Mouse (Mus musculus) CH12.LX (cell line): ENCODE measurements around the gene Pprc1. TPM values are rescaled to one million over a fixed set of nuclear protein-coding genes. Genes with fewer than 3 reads are reported as not detected.

Source experiments
- DNase-seq: peaks from one replicate; pipeline ENCODE4 v3.0.0-alpha.2; 2013; ENCODE audit errors: extremely low read depth
- H3K27ac ChIP-seq: 2 replicates; pipeline ENCODE4 v1.5.1; 2012; ENCODE audit warnings: low read depth, mild to moderate bottlenecking, control low read depth, moderate library complexity; ENCODE audit not compliant: insufficient read depth
- H3K27me3 ChIP-seq: replicated peaks from 2 replicates; pipeline ENCODE3; 2012; ENCODE audit warnings: inconsistent platforms
- H3K36me3 ChIP-seq, 2 experiments: replicated peaks in 1 of 2; 2 replicates each; pipeline versions ENCODE3 to v1.6.1; 2012; ENCODE audit warnings: inconsistent platforms in 1 of 2, low read length in 1 of 2, mild to moderate bottlenecking in 1 of 2, mixed read lengths in 1 of 2, moderate library complexity in 1 of 2; ENCODE audit not compliant: control insufficient read depth in 1 of 2, insufficient read depth in 1 of 2
- H3K4me1 ChIP-seq, 2 experiments: 2 replicates each; pipeline ENCODE4 v1.6.1; 2012; ENCODE audit warnings: inconsistent platforms in 1 of 2, moderate library complexity in 1 of 2; ENCODE audit not compliant: insufficient read depth in 2 of 2, control insufficient read depth in 1 of 2
- H3K4me2 ChIP-seq: 2 replicates; pipeline ENCODE4 v1.6.1; 2012; ENCODE audit warnings: low read depth, mild to moderate bottlenecking, control low read depth; ENCODE audit not compliant: poor library complexity, insufficient read depth, severe bottlenecking
- H3K4me3 ChIP-seq, 3 experiments: fragments of 150-350 bp in 1 of 3; sonication (generic) in 1 of 3; replicated peaks in 1 of 3; 2 replicates each; pipeline versions ENCODE3 to v1.5.1; 2011 to 2012; ENCODE audit warnings: low read depth in 2 of 3, low read length in 2 of 3, mild to moderate bottlenecking in 2 of 3, moderate library complexity in 2 of 3, control low read depth in 1 of 3, improper control_type of control experiment in 1 of 3, inconsistent platforms in 1 of 3, mixed read lengths in 1 of 3; ENCODE audit not compliant: poor library complexity in 1 of 3
- H3K79me2 ChIP-seq: replicated peaks from 2 replicates; pipeline ENCODE4 v1.6.1; 2012; ENCODE audit warnings: mild to moderate bottlenecking, moderate library complexity; ENCODE audit not compliant: control insufficient read depth, poor library complexity, insufficient read depth, severe bottlenecking; ENCODE audit errors: extremely low read depth
- H3K9ac ChIP-seq: 2 replicates; pipeline ENCODE4 v1.6.1; 2012; ENCODE audit warnings: low read depth, mild to moderate bottlenecking, control low read depth, moderate library complexity; ENCODE audit not compliant: insufficient read depth
- H3K9me3 ChIP-seq: replicated peaks from 2 replicates; pipeline ENCODE3; 2012; ENCODE audit warnings: low read length, inconsistent platforms, mixed read lengths
- BHLHE40 ChIP-seq: IDR thresholded peaks from 2 replicates; pipeline ENCODE4 v1.6.1; 2011; ENCODE audit warnings: mild to moderate bottlenecking, low read depth, low read length, improper control_type of control experiment
- CHD1 ChIP-seq: IDR thresholded peaks from 2 replicates; pipeline ENCODE4 v1.6.1; 2012; ENCODE audit warnings: low read depth, low read length, improper control_type of control experiment, inconsistent platforms
- CHD2 ChIP-seq: IDR thresholded peaks from 2 replicates; pipeline ENCODE4 v1.6.1; 2011; ENCODE audit warnings: low read length, improper control_type of control experiment
- CTCF ChIP-seq, 2 experiments: IDR thresholded peaks in 1 of 2; conservative IDR thresholded peaks in 1 of 2; 2 replicates each; pipeline ENCODE4 v1.5.1; 2011 to 2012; ENCODE audit warnings: low read depth in 2 of 2, low read length in 2 of 2, improper control_type of control experiment in 1 of 2, inconsistent platforms in 1 of 2, mild to moderate bottlenecking in 1 of 2, moderate library complexity in 1 of 2
- E2F4 ChIP-seq: IDR thresholded peaks from 2 replicates; pipeline ENCODE4 v1.6.1; 2011; ENCODE audit warnings: low read depth, low read length, improper control_type of control experiment; ENCODE audit not compliant: insufficient replicate concordance
- ELF1 ChIP-seq: IDR thresholded peaks from 2 replicates; pipeline ENCODE4 v1.6.1; 2014; ENCODE audit warnings: low read depth, mild to moderate bottlenecking, inconsistent platforms, low read length, improper control_type of control experiment
- EP300 ChIP-seq: IDR thresholded peaks from 2 replicates; pipeline ENCODE4 v1.6.1; 2011; ENCODE audit warnings: low read length, improper control_type of control experiment
- ETS1 ChIP-seq: conservative IDR thresholded peaks from 2 replicates; pipeline ENCODE4 v1.6.1; 2012; ENCODE audit warnings: low read depth, mild to moderate bottlenecking, inconsistent platforms, low read length, improper control_type of control experiment, moderate library complexity
- HCFC1 ChIP-seq: IDR thresholded peaks from 2 replicates; pipeline ENCODE4 v1.6.1; 2012; ENCODE audit warnings: low read depth, mild to moderate bottlenecking, inconsistent platforms, low read length, improper control_type of control experiment
- JUND ChIP-seq: conservative IDR thresholded peaks from 2 replicates; pipeline ENCODE4 v1.6.1; 2011; ENCODE audit warnings: low read depth, low read length, improper control_type of control experiment
- MAFK ChIP-seq: IDR thresholded peaks from 2 replicates; pipeline ENCODE4 v1.6.1; 2011; ENCODE audit warnings: low read length, improper control_type of control experiment; ENCODE audit not compliant: insufficient replicate concordance
- MAX ChIP-seq: IDR thresholded peaks from 2 replicates; pipeline ENCODE4 v1.6.1; 2011; ENCODE audit warnings: low read length, improper control_type of control experiment
- MEF2A ChIP-seq: IDR thresholded peaks from 2 replicates; pipeline ENCODE4 v1.6.1; 2014; ENCODE audit warnings: low read depth, mild to moderate bottlenecking, inconsistent platforms, low read length, improper control_type of control experiment, borderline replicate concordance
- NELFE ChIP-seq: IDR thresholded peaks from 2 replicates; pipeline ENCODE4 v1.6.1; 2011; ENCODE audit warnings: low read depth, low read length, improper control_type of control experiment
- PAX5 ChIP-seq: IDR thresholded peaks from 2 replicates; pipeline ENCODE4 v1.6.1; 2012; ENCODE audit warnings: low read length, inconsistent platforms, mixed read lengths
- POLR2AphosphoS2 ChIP-seq: IDR thresholded peaks from 2 replicates; pipeline ENCODE4 v1.6.1; 2011; ENCODE audit warnings: low read depth, low read length, improper control_type of control experiment
- SIN3A ChIP-seq: IDR thresholded peaks from 2 replicates; pipeline ENCODE4 v1.6.1; 2012; ENCODE audit warnings: low read length, improper control_type of control experiment, inconsistent platforms
- SMC3 ChIP-seq: IDR thresholded peaks from 2 replicates; pipeline ENCODE4 v1.6.1; 2011; ENCODE audit warnings: low read depth, low read length, improper control_type of control experiment
- TBP ChIP-seq: conservative IDR thresholded peaks from 2 replicates; pipeline ENCODE4 v1.6.1; 2011; ENCODE audit warnings: low read depth, low read length, improper control_type of control experiment
- TCF12 ChIP-seq: IDR thresholded peaks from 2 replicates; pipeline ENCODE4 v1.6.1; 2014; ENCODE audit warnings: low read depth, mild to moderate bottlenecking, inconsistent platforms, low read length, improper control_type of control experiment
- UBTF ChIP-seq: IDR thresholded peaks from 2 replicates; pipeline ENCODE4 v1.6.1; 2012; ENCODE audit warnings: low read depth, mild to moderate bottlenecking, inconsistent platforms, low read length, improper control_type of control experiment, moderate library complexity
- USF1 ChIP-seq: IDR thresholded peaks from 2 replicates; pipeline ENCODE4 v1.6.1; 2014; ENCODE audit warnings: low read depth, mild to moderate bottlenecking, inconsistent platforms, low read length, improper control_type of control experiment
- ZC3H11A ChIP-seq: IDR thresholded peaks from 2 replicates; pipeline ENCODE4 v1.6.1; 2012; ENCODE audit warnings: low read depth, mild to moderate bottlenecking, inconsistent platforms, low read length, improper control_type of control experiment
- ZMIZ1 ChIP-seq: IDR thresholded peaks from 2 replicates; pipeline ENCODE4 v1.6.1; 2012; ENCODE audit warnings: low read depth, mild to moderate bottlenecking, inconsistent platforms, low read length, improper control_type of control experiment
- ZNF384 ChIP-seq: IDR thresholded peaks from 2 replicates; pipeline ENCODE4 v1.6.1; 2012; ENCODE audit warnings: low read depth, low read length, improper control_type of control experiment, inconsistent platforms
- dilution Hi-C: fragments of 300-500 bp; cut with MboI; formaldehyde crosslinking; loops from 2 replicates; pipeline ENCODE4 v1.14.3; 2020; ENCODE audit warnings: low sequenced_read_pairs; ENCODE audit not compliant: extremely low pct_unique_long_range_greater_than_20kb, extremely low pct_ligation_motif_present
- in situ Hi-C: fragments of 300-500 bp; cut with MboI; formaldehyde crosslinking; loops from 3 replicates; pipeline ENCODE4 v1.14.3; 2019; ENCODE audit warnings: low sequenced_read_pairs, low pct_ligation_motif_present, low pct_unique_long_range_greater_than_20kb, mixed read lengths
- polyA plus RNA-seq: library from polyadenylated mRNA; unstranded; fragments of >175 nt; gene quantifications from 2 replicates; pipeline ENCODE4 v1.2.1, GENCODE M21; 2012; ENCODE audit warnings: low read depth; ENCODE audit not compliant: insufficient read length
- total RNA-seq, 2 experiments: library from RNA; depleted of rRNA; stranded (reverse); fragments of 300-350 nt in 1 of 2; fragments of >200 nt in 1 of 2; gene quantifications; 2 replicates each; pipeline ENCODE4 v1.2.3; 2012 to 2014

Gene Pprc1
- total and polyA plus RNA-seq, 3 experiments: 13.0 to 68.7 (median 21.2) TPM

DNA sequence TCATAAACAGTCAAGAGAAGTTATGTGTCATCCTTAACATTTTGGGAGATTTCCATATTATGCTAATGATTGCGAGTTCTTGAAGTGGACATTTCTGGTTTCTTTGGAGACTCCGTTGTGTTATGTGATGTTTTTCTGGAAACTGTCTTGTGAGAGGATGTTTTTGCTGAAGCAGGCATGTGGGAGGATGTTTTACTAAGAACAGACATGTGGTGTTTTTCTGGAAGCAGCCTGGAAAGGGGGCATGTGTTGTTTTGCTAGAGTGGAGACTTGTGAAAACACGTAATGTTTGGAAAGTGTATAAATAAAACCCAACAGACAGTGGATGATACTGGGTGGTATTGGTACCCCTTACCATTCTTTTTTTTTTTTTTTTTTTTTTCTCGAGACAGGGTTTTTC lies 50.6 kb downstream of the Pprc1 start:
- in situ Hi-C loops (no loop called here), dilution Hi-C loops (no loop called here)
- H3K36me3 ChIP-seq: no peaks in the 10 kb centered on the region
- no peak for DNase-seq
- H3K9ac ChIP-seq: no peak overlapping the region
- TF ChIP-seq ZMIZ1: no peak
- TF ChIP-seq POLR2AphosphoS2: no peak
- no peak for TF ChIP-seq EP300
- TF ChIP-seq ETS1: no peak
- no peak for TF ChIP-seq CHD1
- no peak for TF ChIP-seq UBTF
- no peak for TF ChIP-seq USF1
- TF ChIP-seq ELF1: no peak
- no peak for TF ChIP-seq ZC3H11A
- TF ChIP-seq JUND: no peak
- no peak for TF ChIP-seq TBP
- TF ChIP-seq CHD2: no peak
- no peak for TF ChIP-seq MAFK
- no peak overlapping the region for H3K4me2 ChIP-seq
- H3K9me3 ChIP-seq: peaks cover 5% of the 10 kb centered on the region
- H3K27ac ChIP-seq: no peak overlapping the region
- no peak overlapping the region for H3K4me3 ChIP-seq
- H3K4me1 ChIP-seq: no peaks in the 10 kb centered on the region
- no peaks in the 10 kb centered on the region for H3K79me2 ChIP-seq
- peaks cover 4% of the 10 kb centered on the region for H3K27me3 ChIP-seq

DNA sequence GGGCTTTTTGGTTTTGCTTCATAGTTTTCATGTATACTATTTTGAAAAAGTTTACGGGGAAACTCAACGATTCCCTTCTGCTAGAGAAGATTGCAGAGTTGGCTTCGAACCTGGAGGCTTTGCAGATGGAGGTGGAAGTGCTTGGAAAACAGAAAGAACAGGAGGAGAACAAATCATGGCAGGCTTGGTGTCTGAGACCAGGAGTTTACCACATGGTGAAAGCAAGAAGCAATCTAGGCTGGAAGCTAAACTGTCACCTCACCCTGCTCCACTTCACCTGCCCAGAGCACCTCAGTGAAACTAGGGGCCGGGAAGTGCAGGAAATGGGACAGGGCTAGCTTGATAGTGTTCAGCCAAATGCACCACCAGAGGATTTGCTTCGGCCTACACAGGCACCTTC lies 51.7 kb downstream of the Pprc1 start:
- no peak overlapping the region for H3K9ac ChIP-seq
- H3K27me3 ChIP-seq: peaks cover 4% of the 10 kb centered on the region
- H3K36me3 ChIP-seq: no peaks in the 10 kb centered on the region
- no peak overlapping the region for H3K4me3 ChIP-seq
- H3K79me2 ChIP-seq: no peaks in the 10 kb centered on the region
- dilution Hi-C loops: no loop called here
- DNase-seq: no peak
- peaks cover 5% of the 10 kb centered on the region for H3K9me3 ChIP-seq
- H3K4me2 ChIP-seq: no peak overlapping the region
- TF ChIP-seq ELF1: no peak
- TF ChIP-seq BHLHE40: no peak
- TF ChIP-seq POLR2AphosphoS2: no peak
- TF ChIP-seq ZNF384: no peak
- no peak for TF ChIP-seq ZC3H11A
- no peak for TF ChIP-seq MEF2A
- no peak for TF ChIP-seq NELFE
- TF ChIP-seq EP300: no peak
- TF ChIP-seq TCF12: no peak
- TF ChIP-seq CTCF (conservative IDR thresholded peaks at IDR 0.05 in 1 of 2, IDR thresholded peaks at IDR 0.05 in 1 of 2; ENCODE audit: low read depth in 2 of 2, low read length in 2 of 2): no peak
- no peak for TF ChIP-seq CHD1
- no peak for TF ChIP-seq HCFC1
- TF ChIP-seq PAX5: no peak
- no peak for TF ChIP-seq E2F4
- TF ChIP-seq SIN3A: no peak
- no peak for TF ChIP-seq MAX
- TF ChIP-seq TBP: no peak
- TF ChIP-seq SMC3: no peak
- in situ Hi-C loops: no loop called here
- no peaks in the 10 kb centered on the region for H3K4me1 ChIP-seq
- H3K27ac ChIP-seq: no peak overlapping the region
